Mouse (Mus musculus) adrenal gland, postnatal 36 days (tissue): Measurements from ENCODE around the gene Cpm. TPM values are rescaled to one million over a fixed set of nuclear protein-coding genes. Genes with fewer than 3 reads are reported as not detected.

ENCODE experiments used
- DNase-seq, 2 experiments: peaks; one replicate each; pipeline ENCODE4 v3.0.0; 2021; ENCODE audit warnings: mixed read lengths in 1 of 2
- total RNA-seq, 2 experiments: library from RNA; stranded (reverse); gene quantifications; 2 replicates each; pipeline ENCODE4 v1.2.3; 2021

The Cpm gene
- total RNA-seq, 2 experiments from 2014 or later: 25.3 to 34.9 TPM

GRCm38 (mm10) chr10:117689297-117690100, 60.2 kb downstream of the Cpm start:
- DNase-seq: no peak

GRCm38 (mm10) chr10:117690101-117690352, 60.7 kb downstream of the Cpm start:
- no peak for DNase-seq

GRCm38 (mm10) chr10:117690770-117691296, 61.5 kb downstream of the Cpm start:
- no peak for DNase-seq

GRCm38 (mm10) chr10:117691389-117691968, 62.2 kb downstream of the Cpm start:
- DNase-seq: no peak

- DNase-seq: no peak
Measured at GRCm38 (mm10) chr10:117692173-117692572, 62.9 kb downstream of the Cpm start.

GRCm38 (mm10) chr10:117692953-117693352, 63.7 kb downstream of the Cpm start:
- no peak for DNase-seq

GRCm38 (mm10) chr10:117694255-117694953, 65.1 kb downstream of the Cpm start:
- no peak for DNase-seq

GRCm38 (mm10) chr10:117695027-117695426, 65.7 kb downstream of the Cpm start:
- DNase-seq: no peak

GRCm38 (mm10) chr10:117695605-117696004, 66.3 kb downstream of the Cpm start:
- DNase-seq: no peak

- DNase-seq: no peak
Measured at GRCm38 (mm10) chr10:117696021-117696826, 66.9 kb downstream of the Cpm start.

GRCm38 (mm10) chr10:117696827-117697560, 67.7 kb downstream of the Cpm start:
- DNase-seq: no peak

- DNase-seq: no peak
Measured at GRCm38 (mm10) chr10:117697561-117698115, 68.3 kb downstream of the Cpm start.

GRCm38 (mm10) chr10:117698313-117699138, 69.2 kb downstream of the Cpm start:
- DNase-seq: no peak

GRCm38 (mm10) chr10:117699914-117700313, 70.6 kb downstream of the Cpm start:
- DNase-seq: no peak

GRCm38 (mm10) chr10:117700450-117700849, 71.2 kb downstream of the Cpm start:
- DNase-seq: no peak

GRCm38 (mm10) chr10:117701034-117701829, 71.9 kb downstream of the Cpm start:
- no peak for DNase-seq

GRCm38 (mm10) chr10:117702024-117702833, 72.9 kb downstream of the Cpm start:
- no peak for DNase-seq

- DNase-seq: no peak
Measured at GRCm38 (mm10) chr10:117703506-117703905, 74.2 kb downstream of the Cpm start.
